Mouse (Mus musculus) spleen, postnatal 10 days (tissue): ENCODE data around the gene Krt1.

Experiments
- DNase-seq, 2 experiments: peaks; one replicate each; pipeline ENCODE4 v3.0.0; 2021 to 2022; ENCODE audit warnings: low spot score in 2 of 2

Krt1 gene

GRCm38 (mm10) chr15:101850694-101851093 lies at the start of gene Krt1:
TSS of gene Krt1 (minus strand) at chr15:101850794.
- DNase-seq, result no peak

GRCm38 (mm10) chr15:101895216-101895615 lies 44.6 kb upstream of the Krt1 start:
- DNase-seq, result no peak

- DNase-seq, result no peak
Observed at GRCm38 (mm10) chr15:101892820-101893219, 42.2 kb upstream of the Krt1 start, which contains the start of gene Krt76. TSS of gene Krt76 (minus strand) at chr15:101892920.

GRCm38 (mm10) chr15:101879776-101880175 lies 29.2 kb upstream of the Krt1 start:
- no peak for DNase-seq

- no peak for DNase-seq
Observed at GRCm38 (mm10) chr15:101878041-101878440, 27.4 kb upstream of the Krt1 start.

- no peak for DNase-seq
Observed at GRCm38 (mm10) chr15:101874383-101874782, 23.8 kb upstream of the Krt1 start.

- no peak for DNase-seq
Observed at GRCm38 (mm10) chr15:101873231-101873630, 22.6 kb upstream of the Krt1 start.

- DNase-seq, result no peak
Observed at GRCm38 (mm10) chr15:101869431-101869830, 18.8 kb upstream of the Krt1 start, which contains the start of gene Krt77. TSS of gene Krt77 (minus strand) at chr15:101869705.

GRCm38 (mm10) chr15:101866754-101867153 lies 16.2 kb upstream of the Krt1 start:
- no peak for DNase-seq

- DNase-seq, result no peak
Observed at GRCm38 (mm10) chr15:101860421-101861130, 10.0 kb upstream of the Krt1 start.

GRCm38 (mm10) chr15:101859735-101860170 lies 9.2 kb upstream of the Krt1 start:
- DNase-seq, result peak in 1 of 2 experiments; percentile 31

- no peak for DNase-seq
Observed at GRCm38 (mm10) chr15:101858673-101859425, 8.3 kb upstream of the Krt1 start.

- DNase-seq, result no peak
Observed at GRCm38 (mm10) chr15:101856696-101857095, 6.1 kb upstream of the Krt1 start.

- no peak for DNase-seq
Observed at GRCm38 (mm10) chr15:101855732-101856131, 5.1 kb upstream of the Krt1 start.

- no peak for DNase-seq
Observed at GRCm38 (mm10) chr15:101854294-101854693, 3.7 kb upstream of the Krt1 start.

- no peak for DNase-seq
Observed at GRCm38 (mm10) chr15:101852571-101852970, 2.0 kb upstream of the Krt1 start.

- DNase-seq, result peak in 1 of 2 experiments; percentile 32
Observed at GRCm38 (mm10) chr15:101845971-101846403, 4.6 kb downstream of the Krt1 start.

- DNase-seq, result no peak
Observed at GRCm38 (mm10) chr15:101843192-101843591, 7.4 kb downstream of the Krt1 start.

- DNase-seq, result no peak
Observed at GRCm38 (mm10) chr15:101834784-101835328, 15.7 kb downstream of the Krt1 start.

- no peak for DNase-seq
Observed at GRCm38 (mm10) chr15:101833131-101833530, 17.5 kb downstream of the Krt1 start.

GRCm38 (mm10) chr15:101829441-101829840 lies 21.2 kb downstream of the Krt1 start:
- no peak for DNase-seq

- DNase-seq, result no peak
Observed at GRCm38 (mm10) chr15:101821786-101822185, 28.8 kb downstream of the Krt1 start.
